Mouse (Mus musculus) hindbrain, embryonic 14.5 days (tissue): ENCODE data around the gene Atp4b. TPM values are rescaled to one million over a fixed set of nuclear protein-coding genes. Genes with fewer than 3 reads are reported as not detected.
"Not testable (repeated sequence)": the region's sequence is repeated elsewhere in the genome, so short reads cannot be mapped to it uniquely, and the experiment has no call there.

Experiments used
- ATAC-seq: fragments of 200-750 bp; cut with Nextera tagmentation; 2 replicates; pipeline ENCODE4 v1.8.0; 2017; ENCODE audit warnings: moderate number of reproducible peaks, mild to moderate bottlenecking, moderate TSS enrichment, moderate library complexity; ENCODE audit not compliant: low FRiP score
- DNase-seq: peaks from one replicate; pipeline ENCODE4 v3.0.0-alpha.2; 2015; ENCODE audit warnings: low spot score
- H3K27ac ChIP-seq: fragments of 300-500 bp; sonication (generic); 2 replicates; pipeline ENCODE4 v1.5.1; 2014; ENCODE audit warnings: mild to moderate bottlenecking, moderate library complexity
- H3K27me3 ChIP-seq: fragments of 300-500 bp; sonication (generic); 2 replicates; pipeline ENCODE4 v1.6.1; 2014; ENCODE audit warnings: mild to moderate bottlenecking, low read length, mixed read lengths; ENCODE audit not compliant: control insufficient read depth, insufficient read depth
- H3K36me3 ChIP-seq: fragments of 300-500 bp; sonication (generic); replicated peaks from 2 replicates; pipeline ENCODE4 v1.6.1; 2014; ENCODE audit not compliant: control insufficient read depth, insufficient read depth
- H3K4me1 ChIP-seq: fragments of 300-500 bp; sonication (generic); replicated peaks from 2 replicates; pipeline ENCODE4 v1.6.1; 2014; ENCODE audit warnings: antibody characterized with exemption, low read length, mixed read lengths; ENCODE audit not compliant: control insufficient read depth, insufficient read depth
- H3K4me2 ChIP-seq: fragments of 300-500 bp; sonication (generic); replicated peaks from 2 replicates; pipeline ENCODE4 v1.6.1; 2014; ENCODE audit warnings: mild to moderate bottlenecking, moderate library complexity
- H3K4me3 ChIP-seq: fragments of 300-500 bp; sonication (generic); replicated peaks from 2 replicates; pipeline ENCODE4 v1.5.1; 2014; ENCODE audit warnings: mild to moderate bottlenecking, low read length
- H3K9ac ChIP-seq: fragments of 300-500 bp; sonication (generic); 2 replicates; pipeline ENCODE4 v1.6.1; 2014
- H3K9me3 ChIP-seq: fragments of 300-500 bp; sonication (generic); 2 replicates; pipeline ENCODE4 v1.6.1; 2016; ENCODE audit warnings: low read length; ENCODE audit not compliant: control insufficient read depth
- WGBS: fragments of 180-500 bp; shearing (Covaris S2); extraction: QIAGEN DNeasy Blood & Tissue Kit; methylation state at CpG from one replicate; pipeline ENCODE4 v1.1.7; 2014; 5-methylcytosine and 5-hydroxymethylcytosine counted together
- polyA plus RNA-seq: library from polyadenylated mRNA; unstranded; fragments of >200 nt; fragmentation: Nextera tagmentation; extraction: Ambion mirVana; gene quantifications from 2 replicates; pipeline ENCODE4 v1.2.1, GENCODE M21; 2014

Atp4b gene
- polyA plus RNA-seq, 1 experiment from 2014 or later: not detected

GRCm38 (mm10) chr8:13339646-13339990 lies 57.0 kb downstream of the Atp4b start:
- DNase-seq: no peak
- Histone ChIP-seq H3K27ac (no peak overlapping the region), H3K4me3 (peak overlapping the region; percentile 86), H3K36me3 (peaks cover 42% of the 10 kb centered on the region), H3K4me2 (peak overlapping the region; percentile 91), H3K27me3 (no peaks in the 10 kb centered on the region), H3K4me1 (peaks cover 11% of the 10 kb centered on the region), H3K9me3 (no peaks in the 10 kb centered on the region), H3K9ac (peak overlapping the region; percentile 93)
- no peak for ATAC-seq
- WGBS: 4% methylated on average over 11 of the region's 11 CpGs

- H3K4me3 ChIP-seq: peak overlapping the region; percentile 86
- WGBS: under 1% methylated on average over 60 of the region's 70 CpGs
- peak overlapping the region; percentile 75 for H3K27ac ChIP-seq
- no peaks in the 10 kb centered on the region for H3K27me3 ChIP-seq
- peak overlapping the region; percentile 91 for H3K4me2 ChIP-seq
- no peaks in the 10 kb centered on the region for H3K9me3 ChIP-seq
- peaks cover 37% of the 10 kb centered on the region for H3K36me3 ChIP-seq
- ATAC-seq: peak; percentile 52
- peak overlapping the region; percentile 93 for H3K9ac ChIP-seq
- H3K4me1 ChIP-seq: peaks cover 11% of the 10 kb centered on the region
- DNase-seq: no peak
These were observed 57.6 kb downstream of the Atp4b start for GRCm38 (mm10) chr8:13338901-13339645.

- peak; percentile 89 for DNase-seq
- Histone ChIP-seq H3K4me3 (peak within 1 kb of the TSS; percentile 86), H3K9ac (peak within 1 kb of the TSS; percentile 93), H3K4me1 (peaks cover 11% of the 10 kb centered on the region), H3K9me3 (no peaks in the 10 kb centered on the region), H3K4me2 (peak within 1 kb of the TSS; percentile 91), H3K27ac (peak within 1 kb of the TSS; percentile 75), H3K36me3 (peaks cover 31% of the 10 kb centered on the region), H3K27me3 (no peaks in the 10 kb centered on the region)
- peak; percentile 95 for ATAC-seq
- 2% methylated on average over 32 of the region's 72 CpGs for WGBS
These were observed 58.3 kb downstream of the Atp4b start, which contains the start of gene Tfdp1 for GRCm38 (mm10) chr8:13338255-13338860. TSS of gene Tfdp1 (plus strand) at chr8:13338751.

GRCm38 (mm10) chr8:13337678-13338077 lies 58.9 kb downstream of the Atp4b start:
- Histone ChIP-seq H3K4me3 (peak overlapping the region; percentile 86), H3K9ac (peak overlapping the region; percentile 93; the same call in 1 of the 2 replicates), H3K27ac (no peak overlapping the region), H3K36me3 (peaks cover 24% of the 10 kb centered on the region), H3K4me2 (peak overlapping the region; percentile 91), H3K27me3 (no peaks in the 10 kb centered on the region), H3K4me1 (peaks cover 11% of the 10 kb centered on the region), H3K9me3 (no peaks in the 10 kb centered on the region)
- no peak for ATAC-seq
- 90% methylated on average over 3 of the region's 3 CpGs for WGBS
- DNase-seq: no peak

GRCm38 (mm10) chr8:13337245-13337644 lies 59.4 kb downstream of the Atp4b start:
- H3K27me3 ChIP-seq, H3K4me3 ChIP-seq, H3K9me3 ChIP-seq, H3K27ac ChIP-seq, H3K9ac ChIP-seq, DNase-seq, H3K4me2 ChIP-seq, ATAC-seq: not testable (repeated sequence)
- 92% methylated on average over 6 of the region's 6 CpGs for WGBS
- peaks cover 11% of the 10 kb centered on the region for H3K4me1 ChIP-seq
- H3K36me3 ChIP-seq: peaks cover 20% of the 10 kb centered on the region

Other genes starting within 250 kb of the Atp4b start
- gene Lamp1, start 237.7 kb downstream of the Atp4b start, polyA plus RNA-seq: 331 and 347 TPM in 2 replicates
- 11.7 and 12.6 TPM in 2 replicates for gene Grtp1, start 196.2 kb downstream of the Atp4b start, polyA plus RNA-seq
- not detected in 2 replicates for gene Adprhl1, start 142.7 kb downstream of the Atp4b start, polyA plus RNA-seq
- gene Dcun1d2, start 108.7 kb downstream of the Atp4b start, polyA plus RNA-seq: 34.1 and 36.5 TPM in 2 replicates
- 50.1 and 51.4 TPM in 2 replicates for gene Tmco3, start 108.6 kb downstream of the Atp4b start, polyA plus RNA-seq
- gene Tfdp1, start 58.1 kb downstream of the Atp4b start, polyA plus RNA-seq: 104 and 110 TPM in 2 replicates
- gene Grk1, start 8.3 kb upstream of the Atp4b start, polyA plus RNA-seq: not detected in 2 replicates
- 0.75 and 1.5 TPM in 2 replicates for gene Tmem255b, start 38.4 kb upstream of the Atp4b start, polyA plus RNA-seq
- gene Gas6, start 97.7 kb upstream of the Atp4b start, polyA plus RNA-seq: 34.7 and 36.2 TPM in 2 replicates
- not detected in 2 replicates for gene 1700029H14Rik, start 165.6 kb upstream of the Atp4b start, polyA plus RNA-seq